Mouse (Mus musculus) T-helper 2 cell (primary cell): Measurements from ENCODE around the gene Crabp2.
"Not testable (repeated sequence)": the region's sequence is repeated elsewhere in the genome, so short reads cannot be mapped to it uniquely, and the experiment has no call there.

ENCODE experiments used
- in situ Hi-C: fragments of 300-600 bp; cut with MboI, MseI; formaldehyde crosslinking; loops from one replicate; pipeline ENCODE4 v1.15.1; 2025; ENCODE audit warnings: high pct_unique_total_duplicates

The Crabp2 gene

DNA sequence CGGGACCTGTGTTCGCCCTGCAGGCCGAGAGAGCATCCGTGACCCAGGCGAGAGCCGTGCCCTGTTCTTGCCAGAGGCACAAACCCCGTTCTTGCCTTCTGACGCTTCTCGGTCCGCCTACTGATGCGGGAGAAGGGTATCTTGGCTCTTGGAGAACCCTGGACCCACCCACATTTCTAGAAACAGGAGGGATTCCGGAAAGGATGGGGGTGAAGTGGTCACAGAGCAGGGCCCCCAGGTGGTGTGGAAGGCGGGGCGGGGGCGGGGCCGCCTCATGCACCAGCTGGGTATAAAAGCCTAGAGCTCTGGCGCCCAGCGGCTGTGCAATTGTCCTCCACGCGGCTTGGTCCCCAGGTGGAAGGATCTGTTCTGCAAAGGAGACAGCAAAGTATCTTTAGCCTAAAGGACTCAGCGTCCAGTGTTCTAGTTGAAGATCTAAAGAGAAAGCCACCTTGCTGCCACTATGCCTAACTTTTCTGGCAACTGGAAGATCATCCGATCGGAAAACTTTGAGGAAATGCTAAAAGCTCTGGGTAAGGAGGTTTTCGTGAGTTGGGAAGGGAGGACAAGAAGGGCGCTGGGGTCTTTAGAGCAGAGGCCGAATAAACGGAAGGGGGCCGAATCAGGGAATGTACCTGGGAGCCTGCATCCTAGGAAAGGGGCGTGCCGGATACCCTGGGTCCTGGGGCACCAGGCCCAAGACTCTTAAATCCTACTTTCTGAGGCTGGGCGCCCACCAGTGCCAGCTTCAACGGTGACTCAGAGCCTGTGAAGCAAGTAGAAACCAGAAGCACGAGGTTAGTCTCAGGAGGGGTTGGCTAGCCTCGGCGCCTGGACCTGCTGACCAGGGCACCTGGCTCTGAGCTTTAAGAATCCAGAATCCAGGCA lies at the start of gene Crabp2:
Crabp2 (plus strand) TSS at position 289 of the 888 bp plus-strand sequence.
- in situ Hi-C loops, result loop anchor here (25.0 kb wide), 1 partner anchor 764 kb away; the partner anchor contains the start of gene Rit1

DNA sequence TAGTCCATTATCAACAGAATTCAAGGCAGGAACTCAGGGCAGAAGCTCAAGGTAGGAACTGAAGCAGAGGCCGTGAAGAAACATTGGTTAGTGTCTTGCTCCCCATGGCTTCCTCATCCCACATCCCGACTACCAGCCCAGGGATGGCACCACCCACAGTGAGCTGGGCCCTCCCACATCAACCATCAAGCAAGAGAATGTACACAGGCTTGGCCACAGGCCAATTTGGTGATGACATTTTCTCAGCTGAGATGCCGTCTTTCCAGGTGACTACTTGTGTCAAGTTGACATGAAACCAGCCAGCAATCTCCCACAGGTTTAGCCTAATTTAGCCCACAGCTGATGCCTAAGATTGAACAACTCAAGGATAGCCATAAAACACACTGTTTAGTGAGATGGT lies 49.2 kb upstream of the Crabp2 start:
- in situ Hi-C loops, result no loop called here

DNA sequence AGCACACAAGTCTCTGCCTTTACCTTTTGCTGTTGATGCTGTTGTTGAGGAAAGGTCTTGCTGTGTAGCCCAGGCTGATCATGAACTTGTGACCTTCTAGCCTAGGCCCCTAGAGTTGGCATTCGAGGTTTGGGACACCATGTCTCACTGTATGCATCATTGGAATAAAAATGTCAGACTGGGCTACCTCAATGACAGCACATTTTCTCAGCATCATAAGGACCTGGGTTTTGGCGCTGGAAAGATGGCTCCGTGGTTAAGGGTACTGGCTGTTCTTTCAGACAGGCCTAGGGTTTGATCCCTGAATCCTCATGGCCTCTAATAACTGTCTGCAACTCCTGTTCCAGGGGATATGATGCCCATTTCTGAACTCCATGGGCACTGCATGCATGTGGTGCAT lies 48.7 kb upstream of the Crabp2 start:
- in situ Hi-C loops, result no loop called here

DNA sequence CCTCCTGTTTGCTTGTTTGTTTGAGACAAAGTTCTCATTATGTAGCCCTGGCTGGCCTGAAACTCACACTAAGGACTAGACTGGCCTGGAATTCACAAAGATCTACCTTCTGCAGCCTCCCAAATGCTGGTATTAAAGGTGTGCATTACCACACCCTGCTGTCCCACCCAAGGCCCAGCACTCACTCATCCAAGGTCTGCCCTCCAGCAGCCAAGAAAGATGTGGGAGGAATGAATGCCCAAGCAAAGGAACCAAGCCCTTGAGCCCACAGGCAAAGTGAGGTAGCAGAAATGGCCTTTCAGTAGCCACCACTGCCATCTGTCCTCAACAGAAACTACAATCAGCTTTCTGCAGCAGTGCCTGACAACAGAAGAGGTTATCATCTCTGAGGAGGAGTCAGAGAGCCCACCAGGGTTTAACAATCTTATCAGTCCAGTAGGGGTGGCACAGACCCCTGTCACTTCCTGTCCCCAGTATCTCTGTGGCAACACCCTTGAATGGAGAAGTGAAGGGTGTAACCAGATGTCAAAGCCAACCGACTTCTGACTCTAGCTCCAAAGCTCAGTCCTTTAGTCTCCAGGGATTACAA lies 47.3 kb upstream of the Crabp2 start:
- in situ Hi-C loops, result no loop called here

DNA sequence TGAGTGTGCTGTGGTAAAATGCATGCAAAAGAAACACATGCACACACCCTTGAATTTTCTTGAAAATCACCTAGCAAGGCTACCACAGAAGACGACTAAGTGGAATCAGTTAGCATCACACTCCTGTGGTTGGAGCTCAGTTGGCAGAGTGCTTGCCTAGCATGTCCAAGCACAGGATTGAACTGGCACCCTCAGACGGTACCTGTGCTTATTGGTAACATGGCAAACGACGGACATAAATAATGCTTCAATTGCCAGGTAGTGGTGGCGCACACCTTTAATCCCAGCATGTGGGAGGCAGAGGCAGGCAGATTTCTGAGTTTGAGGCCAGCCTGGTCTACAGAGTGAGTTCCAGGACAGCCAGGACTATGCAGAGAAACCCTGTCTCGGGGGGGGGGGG lies 46.5 kb upstream of the Crabp2 start:
- in situ Hi-C loops, result not testable (repeated sequence)

DNA sequence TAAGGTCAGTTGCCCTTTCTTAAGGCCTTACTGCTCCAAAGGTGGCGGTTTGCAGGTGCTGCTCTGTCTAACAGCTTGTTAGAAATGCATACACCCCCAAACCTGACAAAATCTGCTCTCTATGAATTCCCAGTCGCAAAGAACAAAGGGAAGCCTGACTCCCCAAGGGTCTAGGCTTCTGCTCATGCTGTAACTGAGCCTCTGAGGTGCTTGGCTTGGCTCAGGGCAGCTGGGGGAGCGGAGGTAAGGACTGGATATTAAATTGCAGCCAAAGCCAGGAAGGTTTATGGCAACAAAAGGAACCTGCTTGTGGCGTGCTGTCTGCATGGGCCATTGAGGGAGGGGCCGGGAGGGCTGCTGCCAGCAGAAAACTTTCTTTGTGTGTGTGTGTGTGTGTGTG lies 44.6 kb upstream of the Crabp2 start:
- in situ Hi-C loops, result no loop called here

DNA sequence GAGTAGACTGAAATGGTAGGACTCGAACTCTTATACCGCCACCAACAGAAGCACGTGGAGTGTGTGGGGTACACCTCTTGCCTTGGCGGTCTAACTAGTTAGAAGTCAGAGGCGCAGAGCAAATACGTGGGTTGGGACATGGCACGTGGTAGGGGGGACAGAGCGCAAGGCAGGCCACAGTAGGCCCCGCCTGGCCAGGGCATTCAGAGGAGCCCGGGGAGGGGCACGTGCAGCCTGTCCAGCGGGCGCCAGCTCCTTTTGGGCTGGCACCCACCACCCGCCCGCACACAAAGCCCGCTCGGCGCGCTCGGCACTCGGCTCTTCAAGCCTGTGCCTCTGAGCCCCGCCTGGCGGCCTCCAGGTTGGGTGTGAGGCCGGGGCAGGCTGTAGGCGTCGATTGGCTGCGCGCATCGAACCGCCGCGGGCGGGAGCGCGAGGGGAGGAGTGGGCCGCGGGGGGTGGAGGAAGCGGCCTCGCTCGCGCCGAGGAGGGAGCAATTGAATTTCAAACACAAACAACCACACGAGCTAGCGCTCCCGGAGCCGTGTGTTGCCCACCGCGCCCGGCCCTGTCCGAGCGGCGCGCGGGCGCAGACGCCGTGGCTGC lies 42.5 kb upstream of the Crabp2 start, which contains the start of gene Hdgf:
Hdgf (plus strand) TSS at position 442 of the 606 bp plus-strand sequence.
- in situ Hi-C loops, result no loop called here

DNA sequence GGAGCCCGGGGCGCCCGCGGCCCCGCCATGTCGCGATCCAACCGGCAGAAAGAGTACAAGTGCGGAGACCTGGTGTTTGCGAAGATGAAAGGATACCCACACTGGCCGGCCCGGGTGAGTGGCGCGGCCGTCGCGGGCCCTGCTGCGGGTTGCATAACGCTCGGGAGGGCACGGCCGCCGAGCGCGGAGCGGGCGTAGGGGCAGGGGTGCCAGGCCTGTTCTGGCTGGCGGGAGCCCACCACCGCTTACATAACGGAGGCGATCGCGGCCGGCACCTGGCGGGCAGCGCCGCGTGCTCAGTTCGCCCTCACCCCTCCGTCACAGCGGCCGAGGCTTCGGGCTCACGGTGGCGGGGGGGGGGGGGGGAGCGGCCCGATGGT lies 41.9 kb upstream of the Crabp2 start:
- in situ Hi-C loops, result no loop called here

DNA sequence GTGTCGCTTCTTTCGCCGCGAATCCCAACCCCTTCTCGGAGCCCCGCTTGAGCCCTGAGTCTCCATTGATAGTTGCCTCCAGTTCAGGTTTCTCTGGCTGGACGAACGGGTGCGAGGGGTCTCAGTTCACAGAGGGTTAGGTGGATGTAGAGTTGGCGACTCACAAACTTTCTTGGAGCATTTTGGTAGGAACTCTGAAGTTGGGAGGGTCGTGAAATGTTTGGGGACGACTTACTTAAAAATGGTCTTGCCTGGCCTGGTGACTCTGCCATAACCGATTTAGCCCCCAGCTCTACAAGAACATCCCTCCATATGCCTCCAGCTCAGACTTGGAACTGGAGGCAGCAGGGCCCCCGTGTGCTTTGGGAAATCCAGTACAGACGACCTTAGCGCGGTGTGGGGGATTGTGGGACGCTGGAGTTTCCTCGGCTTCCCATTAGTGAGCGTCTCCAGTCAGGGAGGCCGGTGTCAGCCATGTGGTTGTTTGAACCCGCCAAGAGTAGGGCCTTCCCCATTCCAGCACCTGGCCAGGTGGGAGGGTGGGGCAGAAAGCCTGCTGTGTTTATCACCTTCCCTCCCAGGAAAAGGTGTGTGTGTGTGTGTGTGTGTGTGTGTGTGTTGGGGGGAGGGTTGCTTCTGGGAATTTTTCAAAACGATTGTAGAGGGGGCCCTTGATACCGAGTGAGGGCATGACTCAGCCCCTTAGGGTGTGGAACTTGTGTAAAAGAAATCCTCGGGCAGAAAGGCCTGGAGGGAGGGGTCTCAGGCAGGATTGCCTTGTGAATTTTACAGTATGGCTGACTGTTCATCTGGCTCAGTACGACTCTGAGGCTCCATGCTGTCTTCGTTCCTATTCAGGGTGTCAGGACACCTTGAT lies 41.2 kb upstream of the Crabp2 start:
- in situ Hi-C loops, result no loop called here

DNA sequence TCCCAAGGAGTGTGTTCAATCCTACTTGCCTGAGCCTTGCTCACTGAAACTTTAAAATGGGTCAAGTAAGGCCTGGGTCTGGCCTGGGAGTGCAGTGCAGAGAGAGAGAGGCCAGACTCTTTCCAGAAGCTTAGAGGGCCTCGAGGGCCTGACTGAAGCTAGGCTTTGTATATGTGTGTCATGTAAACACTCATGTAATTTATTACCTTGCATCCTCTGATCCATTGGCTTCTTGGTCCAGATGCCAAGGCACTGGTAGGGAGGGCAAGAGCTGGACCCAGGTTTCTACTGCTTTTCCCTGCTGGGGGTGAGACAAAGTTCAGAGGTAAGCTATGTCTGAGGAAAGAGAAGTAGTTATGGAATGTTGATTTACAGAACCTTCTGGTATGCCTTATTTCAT lies 40.6 kb upstream of the Crabp2 start:
- in situ Hi-C loops, result no loop called here

DNA sequence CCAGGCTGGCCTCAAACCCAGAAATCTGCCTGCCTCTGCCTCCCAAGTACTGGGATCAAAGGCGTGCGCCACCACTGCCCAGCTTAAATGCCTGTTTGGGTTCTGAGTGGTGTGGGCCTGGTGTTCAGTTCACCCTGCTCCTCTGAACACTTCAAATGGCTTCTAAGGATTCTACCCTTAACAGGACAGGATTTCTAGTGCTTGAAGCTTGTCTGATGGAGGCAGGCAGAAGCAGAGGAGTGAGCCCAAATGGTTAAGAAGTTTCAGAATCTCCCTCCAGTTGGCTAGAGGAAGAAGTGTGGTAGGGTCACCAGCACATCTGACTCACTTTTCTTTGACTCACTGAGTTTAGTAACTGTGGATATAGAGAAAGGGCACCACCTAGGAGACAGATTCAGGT lies 39.1 kb upstream of the Crabp2 start:
- in situ Hi-C loops, result no loop called here

DNA sequence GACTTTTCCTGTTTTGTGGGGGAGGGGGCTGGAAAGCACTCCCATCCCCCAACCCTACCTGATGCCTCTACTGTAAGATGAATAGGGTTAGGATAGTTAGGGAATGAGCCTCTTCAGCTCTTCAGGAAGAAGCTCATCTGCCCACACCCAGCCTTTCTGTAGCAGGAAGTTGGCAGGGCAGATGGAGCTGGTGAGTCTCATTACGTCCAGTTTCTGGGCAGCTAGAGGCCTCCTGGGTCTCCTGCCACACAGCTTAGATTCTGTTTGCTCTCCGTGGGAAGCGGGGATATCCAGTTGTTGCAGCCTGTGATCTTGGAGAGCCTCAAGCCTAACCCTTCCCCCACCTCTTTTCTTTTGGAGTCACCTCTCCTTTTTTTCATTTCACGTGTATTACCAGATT lies 38.6 kb upstream of the Crabp2 start:
- in situ Hi-C loops, result no loop called here

DNA sequence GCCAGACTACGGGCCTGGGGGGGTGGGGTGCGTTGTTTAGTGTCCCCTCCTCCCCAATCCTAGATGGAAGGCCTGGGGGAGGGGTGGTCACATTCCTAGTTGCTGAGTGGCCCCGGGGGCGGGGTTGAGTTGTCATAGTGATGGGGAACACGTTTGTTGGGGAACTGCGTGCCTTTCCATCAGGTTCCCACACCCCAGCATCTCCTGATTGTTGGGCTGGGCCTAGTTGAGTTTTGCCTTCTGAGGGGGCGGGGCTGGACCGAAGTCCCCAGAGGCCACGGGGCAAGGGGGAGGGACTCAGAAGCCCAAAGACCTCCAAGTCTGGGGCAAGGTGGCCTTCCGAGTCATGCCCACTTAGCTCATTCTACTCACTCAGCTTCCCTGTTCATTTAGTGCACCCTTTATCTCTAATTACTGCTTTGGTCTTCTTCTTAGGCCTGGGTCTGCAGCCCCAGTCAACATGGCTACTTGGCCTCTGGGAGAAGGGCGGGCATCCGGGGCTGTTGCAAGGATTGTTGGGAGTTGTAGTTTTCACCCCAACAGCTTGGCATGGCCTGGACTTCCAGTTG lies 37.8 kb upstream of the Crabp2 start:
- in situ Hi-C loops, result no loop called here

DNA sequence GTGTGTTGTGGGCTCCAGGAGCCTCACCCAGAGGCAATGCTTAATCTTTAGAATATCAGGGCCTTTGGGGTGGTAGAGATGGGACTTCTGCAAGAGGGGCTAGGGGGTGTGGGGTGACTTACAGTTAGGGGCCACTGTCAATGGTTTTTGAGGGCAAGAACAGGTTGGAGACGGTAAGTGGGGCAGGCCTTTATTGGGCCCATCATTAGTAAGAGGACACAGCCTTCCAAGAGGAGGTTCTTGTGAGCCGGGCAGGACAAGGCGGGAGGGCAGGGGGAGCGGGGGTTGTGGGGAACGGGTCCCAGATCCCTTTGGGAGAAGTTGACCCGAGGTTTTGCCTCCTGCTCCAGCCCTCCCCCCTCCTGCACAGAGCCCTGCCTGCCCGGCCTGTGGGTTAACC lies 35.0 kb upstream of the Crabp2 start:
- in situ Hi-C loops, result no loop called here

DNA sequence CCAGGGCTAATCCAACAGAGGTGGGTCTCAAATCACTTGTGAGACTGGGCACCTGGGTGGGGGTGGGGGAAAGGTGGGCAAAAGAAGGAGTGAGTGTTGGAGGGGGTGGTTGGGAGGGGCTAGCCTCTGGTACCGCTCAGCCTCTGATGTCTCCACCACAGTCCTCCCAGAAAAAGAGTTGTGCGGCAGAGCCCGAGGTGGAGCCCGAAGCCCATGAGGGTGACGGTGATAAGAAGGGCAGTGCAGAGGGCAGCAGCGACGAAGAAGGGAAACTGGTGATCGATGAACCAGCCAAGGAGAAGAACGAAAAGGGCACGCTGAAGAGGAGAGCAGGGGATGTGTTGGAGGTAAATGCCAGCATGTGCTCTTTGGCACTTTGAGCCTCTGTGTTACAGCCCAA lies 34.6 kb upstream of the Crabp2 start:
- in situ Hi-C loops, result no loop called here

DNA sequence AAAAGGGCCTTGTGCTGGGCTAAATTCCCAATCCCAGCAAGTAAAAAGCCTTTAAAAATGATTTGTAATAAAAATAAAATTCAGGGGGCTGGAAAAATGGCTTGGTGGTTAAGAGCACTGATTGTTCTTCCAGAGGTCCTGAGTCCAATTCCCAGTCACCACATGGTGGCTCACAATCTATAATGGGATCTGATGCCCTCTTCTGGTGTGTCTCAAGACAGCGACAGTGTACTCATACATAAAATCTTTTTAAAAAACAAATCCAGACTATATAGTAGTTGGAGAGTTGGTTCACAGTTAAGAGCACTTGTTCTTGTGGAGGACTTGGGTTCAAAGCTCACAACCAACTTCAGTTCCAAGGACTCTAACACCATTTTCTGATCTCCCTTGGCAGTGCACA lies 31.5 kb upstream of the Crabp2 start:
- in situ Hi-C loops, result no loop called here

DNA sequence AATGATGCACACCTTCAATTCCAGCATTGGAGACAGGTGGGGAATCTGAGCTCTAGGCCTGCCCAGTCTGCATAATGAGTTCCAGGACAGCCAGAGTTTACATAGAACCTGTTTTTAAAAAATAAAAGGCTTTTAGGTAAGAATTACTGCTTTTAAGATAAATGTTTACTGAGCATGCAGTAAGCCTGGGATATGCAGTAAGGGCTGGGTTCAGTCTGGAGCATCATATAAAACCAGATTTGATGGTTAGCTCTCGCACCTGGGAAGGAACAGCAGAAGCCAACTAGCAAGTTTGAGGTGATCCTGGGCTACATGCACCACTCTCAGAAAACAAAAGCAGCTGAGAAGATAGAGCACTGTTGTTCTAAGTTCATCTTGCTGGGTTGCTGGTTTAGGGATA lies 29.9 kb upstream of the Crabp2 start:
- in situ Hi-C loops, result no loop called here

DNA sequence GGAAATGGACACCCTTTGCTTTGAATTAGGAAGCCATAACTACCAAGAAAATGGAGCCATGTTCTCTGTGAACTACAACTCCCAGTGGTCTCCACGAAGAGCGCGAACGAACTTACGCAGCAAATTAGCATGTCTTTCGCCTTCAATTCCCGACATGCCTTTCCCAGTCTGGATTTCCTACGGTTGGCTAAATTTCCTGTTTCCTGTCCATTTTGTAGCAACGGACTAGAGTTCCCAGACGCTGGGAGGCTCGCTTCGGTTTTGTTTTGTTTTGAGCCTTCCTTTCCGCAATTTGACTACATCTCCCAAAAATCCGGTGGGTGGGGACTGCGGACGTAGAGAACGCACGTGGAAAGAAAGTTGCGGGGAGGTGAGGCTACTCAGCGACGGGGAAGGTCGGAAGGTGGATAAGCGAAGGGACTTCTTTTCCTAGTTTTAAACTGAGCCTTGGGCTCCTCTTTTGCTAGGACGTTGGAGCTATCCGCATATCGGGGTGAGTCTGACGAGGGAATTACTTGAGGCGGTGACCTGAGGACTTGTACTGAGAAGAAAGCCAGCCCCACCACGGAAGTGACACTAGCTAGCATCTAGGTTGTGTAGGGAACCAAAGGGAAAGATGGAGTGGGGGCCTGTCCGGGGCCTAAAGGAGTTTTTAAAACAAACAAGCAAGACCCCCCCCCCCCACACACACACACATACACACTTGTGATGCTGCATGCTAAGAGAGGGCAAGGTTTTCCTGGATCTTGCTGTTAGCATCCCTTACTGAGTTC lies 28.9 kb upstream of the Crabp2 start, which contains the start of gene Mrpl24:
Mrpl24 (plus strand) TSS at position 171 of the 773 bp plus-strand sequence.
- in situ Hi-C loops, result loop anchor here (10.0 kb wide), 1 partner anchor 1325 kb away; the partner anchor contains the start of genes Krtcap2 and Trim46

DNA sequence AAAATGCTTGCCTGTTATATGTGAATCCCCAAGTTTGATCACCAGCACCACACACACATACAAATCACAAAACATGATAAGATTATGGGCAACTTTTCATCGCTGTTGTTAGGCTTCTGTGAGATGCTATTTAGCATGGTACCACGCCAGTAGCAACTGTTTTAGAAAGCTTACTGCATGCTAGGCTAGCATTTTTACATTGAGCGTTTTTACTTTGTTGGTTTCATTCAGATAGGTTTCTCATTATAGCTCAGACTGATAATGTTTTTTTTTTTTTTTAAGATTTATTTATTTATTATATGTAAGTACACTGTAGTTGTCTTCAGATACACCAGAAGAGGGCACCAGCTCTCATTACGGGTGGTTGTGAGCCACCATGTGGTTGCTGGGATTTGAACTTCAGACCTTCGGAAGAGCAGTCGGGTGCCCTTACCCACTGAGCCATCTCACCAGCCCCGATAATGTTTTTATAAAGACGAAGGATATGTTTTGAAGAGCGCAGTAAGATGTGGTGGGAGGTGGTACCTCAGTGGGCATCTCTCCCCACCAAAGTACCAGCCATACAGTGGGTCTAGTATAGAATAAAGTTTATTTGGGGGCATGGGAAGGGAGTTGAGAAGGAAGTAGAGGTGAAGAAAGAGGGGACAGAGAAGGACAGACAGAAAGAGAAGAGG lies 28.1 kb upstream of the Crabp2 start:
- in situ Hi-C loops, result loop anchor here (10.0 kb wide), 1 partner anchor 1324 kb away; the partner anchor contains the start of genes Krtcap2 and Trim46

DNA sequence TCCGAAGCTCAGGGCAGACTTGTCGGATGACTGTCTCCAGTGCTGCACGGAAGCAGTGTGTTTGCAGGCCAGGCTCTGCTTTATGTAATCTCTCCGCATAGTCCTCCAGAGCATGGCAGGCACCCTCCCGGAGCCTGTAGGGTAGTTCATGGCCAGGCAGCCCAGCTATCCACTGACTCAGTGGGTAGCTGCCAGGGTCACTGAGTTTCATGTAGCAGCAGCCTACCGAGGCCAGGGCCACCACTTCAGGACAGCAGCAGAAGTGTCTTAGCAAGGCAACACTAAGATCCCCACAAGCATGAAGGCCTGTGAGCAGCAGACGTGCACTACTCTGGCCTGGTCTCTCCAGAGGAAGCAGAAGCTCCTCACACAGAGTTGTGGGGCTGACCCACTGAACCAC lies 23.5 kb upstream of the Crabp2 start:
- in situ Hi-C loops, result loop anchor here (10.0 to 25.0 kb wide), 2 partner anchors 787 to 1320 kb away; partner anchors contain the start of genes Krtcap2, Rit1 and Trim46
